Mouse (Mus musculus) embryonic facial prominence, embryonic 15.5 days (tissue): ENCODE measurements around the gene Ehf. TPM values are rescaled to one million over a fixed set of nuclear protein-coding genes. Genes with fewer than 3 reads are reported as not detected.
A peak's percentile ranks its signal among the peaks of the same experiment; 100 is the strongest.

Source experiments
- ATAC-seq: fragments of 200-750 bp; cut with Nextera tagmentation; 2 replicates; pipeline ENCODE4 v1.8.0; 2017; ENCODE audit warnings: low read depth, moderate TSS enrichment; ENCODE audit not compliant: insufficient number of reproducible peaks, low FRiP score, low TSS enrichment
- H3K27ac ChIP-seq: fragments of 300-500 bp; sonication (generic); replicated peaks from 2 replicates; pipeline ENCODE4 v1.5.1; 2015; ENCODE audit warnings: mild to moderate bottlenecking, inconsistent platforms
- H3K27me3 ChIP-seq: fragments of 300-500 bp; sonication (generic); 2 replicates; pipeline ENCODE4 v1.6.1; 2015; ENCODE audit warnings: inconsistent platforms
- H3K36me3 ChIP-seq: fragments of 300-500 bp; sonication (generic); 2 replicates; pipeline ENCODE4 v1.6.1; 2015; ENCODE audit warnings: mild to moderate bottlenecking, inconsistent platforms
- H3K4me1 ChIP-seq: fragments of 300-500 bp; sonication (generic); 2 replicates; pipeline ENCODE4 v1.6.1; 2015; ENCODE audit warnings: inconsistent platforms
- H3K4me2 ChIP-seq: fragments of 300-500 bp; sonication (generic); replicated peaks from 2 replicates; pipeline ENCODE4 v1.6.1; 2015; ENCODE audit warnings: mild to moderate bottlenecking, inconsistent platforms
- H3K4me3 ChIP-seq: fragments of 300-500 bp; sonication (generic); replicated peaks from 2 replicates; pipeline ENCODE4 v1.5.1; 2015; ENCODE audit warnings: mild to moderate bottlenecking, inconsistent platforms
- H3K9ac ChIP-seq: fragments of 300-500 bp; sonication (generic); 2 replicates; pipeline ENCODE4 v1.6.1; 2015; ENCODE audit warnings: inconsistent platforms
- H3K9me3 ChIP-seq: fragments of 300-500 bp; sonication (generic); replicated peaks from 2 replicates; pipeline ENCODE4 v1.6.1; 2016; ENCODE audit warnings: inconsistent platforms
- WGBS: fragments of 180-500 bp; shearing (Covaris S2); methylation state at CpG from one replicate; pipeline ENCODE4 v1.1.7; 2015; 5-methylcytosine and 5-hydroxymethylcytosine counted together
- polyA plus RNA-seq: library from polyadenylated mRNA; unstranded; fragments of >200 nt; fragmentation: Nextera tagmentation; extraction: Ambion mirVana; gene quantifications from 2 replicates; pipeline ENCODE4 v1.2.1, GENCODE M21; 2015

The Ehf gene
- 19.3 and 20.6 TPM in 2 replicates for polyA plus RNA-seq

- Histone ChIP-seq H3K9me3 (no peaks in the 10 kb centered on the region), H3K9ac (no peak within 1 kb of the TSS), H3K27ac (peak within 1 kb of the TSS; percentile 51), H3K4me2 (0 out of 2 replicates have a peak within 1 kb of the TSS, but pooled peaks have one; percentile 3), H3K36me3 (no peaks in the 10 kb centered on the region), H3K4me3 (peak within 1 kb of the TSS; percentile 13; the same call in 1 of the 2 replicates), H3K27me3 (no peaks in the 10 kb centered on the region), H3K4me1 (no peaks in the 10 kb centered on the region)
- ATAC-seq = no peak
- 46% methylated on average over 9 of the region's 9 CpGs for WGBS
These were observed at the start of gene Ehf for GRCm38 (mm10) chr2:103303132-103303531. Ehf (minus strand) TSS chr2:103303278.

- H3K9ac ChIP-seq = no peak overlapping the region
- peak overlapping the region; percentile 21; the same call in 1 of the 2 replicates for H3K4me2 ChIP-seq
- H3K4me3 ChIP-seq = no peak overlapping the region
- 0 out of 2 replicates have a peak, but pooled peaks have one; percentile 39 for ATAC-seq
- H3K27ac ChIP-seq = no peak overlapping the region
- no peaks in the 10 kb centered on the region for H3K27me3 ChIP-seq
- H3K4me1 ChIP-seq = no peaks in the 10 kb centered on the region
- 23% methylated on average over 5 of the region's 5 CpGs for WGBS
- H3K36me3 ChIP-seq = no peaks in the 10 kb centered on the region
- no peaks in the 10 kb centered on the region for H3K9me3 ChIP-seq
These were observed 44.4 kb upstream of the Ehf start for GRCm38 (mm10) chr2:103347417-103347891.

GRCm38 (mm10) chr2:103346751-103347289 lies 43.7 kb upstream of the Ehf start:
- Histone ChIP-seq H3K9me3 (no peaks in the 10 kb centered on the region), H3K4me1 (no peaks in the 10 kb centered on the region), H3K36me3 (no peaks in the 10 kb centered on the region), H3K9ac (no peak overlapping the region), H3K4me2 (no peak overlapping the region), H3K4me3 (no peak overlapping the region), H3K27me3 (no peaks in the 10 kb centered on the region), H3K27ac (no peak overlapping the region)
- no peak for ATAC-seq
- whole genome bisulfite sequencing = 74% methylated on average over 3 of the region's 3 CpGs

- H3K4me2 ChIP-seq = no peak overlapping the region
- no peak overlapping the region for H3K4me3 ChIP-seq
- H3K27me3 ChIP-seq = no peaks in the 10 kb centered on the region
- no peaks in the 10 kb centered on the region for H3K36me3 ChIP-seq
- H3K9ac ChIP-seq = no peak overlapping the region
- H3K9me3 ChIP-seq = no peaks in the 10 kb centered on the region
- H3K4me1 ChIP-seq = no peaks in the 10 kb centered on the region
- no peak overlapping the region for H3K27ac ChIP-seq
- no peak for ATAC-seq
- 72% methylated on average over 7 of the region's 7 CpGs for WGBS
These were observed 40.5 kb upstream of the Ehf start for GRCm38 (mm10) chr2:103343611-103344010.

- no peak overlapping the region for H3K27ac ChIP-seq
- ATAC-seq = no peak
- WGBS = 75% methylated on average over 1 of the region's 1 CpGs
- no peak overlapping the region for H3K4me2 ChIP-seq
- H3K4me1 ChIP-seq = no peaks in the 10 kb centered on the region
- no peaks in the 10 kb centered on the region for H3K9me3 ChIP-seq
- no peaks in the 10 kb centered on the region for H3K27me3 ChIP-seq
- no peak overlapping the region for H3K9ac ChIP-seq
- H3K4me3 ChIP-seq = no peak overlapping the region
- H3K36me3 ChIP-seq = no peaks in the 10 kb centered on the region
These were observed 39.0 kb upstream of the Ehf start for GRCm38 (mm10) chr2:103342123-103342522.

- Histone ChIP-seq H3K27ac (no peak overlapping the region), H3K9ac (no peak overlapping the region), H3K4me3 (no peak overlapping the region), H3K9me3 (no peaks in the 10 kb centered on the region), H3K4me2 (no peak overlapping the region), H3K36me3 (no peaks in the 10 kb centered on the region), H3K27me3 (no peaks in the 10 kb centered on the region), H3K4me1 (no peaks in the 10 kb centered on the region)
- 85% methylated on average over 1 of the region's 1 CpGs for WGBS
- no peak for ATAC-seq
These were observed 38.4 kb upstream of the Ehf start for GRCm38 (mm10) chr2:103341375-103341971.

GRCm38 (mm10) chr2:103338706-103339105 lies 35.6 kb upstream of the Ehf start:
- Histone ChIP-seq H3K9me3 (no peaks in the 10 kb centered on the region), H3K4me3 (no peak overlapping the region), H3K27me3 (no peaks in the 10 kb centered on the region), H3K9ac (no peak overlapping the region), H3K4me2 (no peak overlapping the region), H3K27ac (no peak overlapping the region), H3K36me3 (no peaks in the 10 kb centered on the region), H3K4me1 (no peaks in the 10 kb centered on the region)
- ATAC-seq = no peak
- WGBS = 57% methylated on average over 6 of the region's 6 CpGs

- Histone ChIP-seq H3K27ac (no peak overlapping the region), H3K4me1 (no peaks in the 10 kb centered on the region), H3K4me3 (no peak overlapping the region), H3K36me3 (no peaks in the 10 kb centered on the region), H3K9me3 (no peaks in the 10 kb centered on the region), H3K9ac (no peak overlapping the region), H3K27me3 (no peaks in the 10 kb centered on the region), H3K4me2 (no peak overlapping the region)
- ATAC-seq = no peak
- WGBS = 87% methylated on average over 3 of the region's 3 CpGs
These were observed 34.3 kb upstream of the Ehf start for GRCm38 (mm10) chr2:103337370-103337769.

- no peak overlapping the region for H3K4me3 ChIP-seq
- no peak overlapping the region for H3K27ac ChIP-seq
- H3K36me3 ChIP-seq = no peaks in the 10 kb centered on the region
- H3K4me1 ChIP-seq = no peaks in the 10 kb centered on the region
- WGBS = 76% methylated on average over 11 of the region's 11 CpGs
- no peak overlapping the region for H3K9ac ChIP-seq
- no peak overlapping the region for H3K4me2 ChIP-seq
- no peaks in the 10 kb centered on the region for H3K27me3 ChIP-seq
- ATAC-seq = no peak
- H3K9me3 ChIP-seq = no peaks in the 10 kb centered on the region
These were observed 33.5 kb upstream of the Ehf start for GRCm38 (mm10) chr2:103336621-103337020.

GRCm38 (mm10) chr2:103336000-103336399 lies 32.9 kb upstream of the Ehf start:
- 70% methylated on average over 3 of the region's 3 CpGs for WGBS
- H3K9me3 ChIP-seq = no peaks in the 10 kb centered on the region
- no peaks in the 10 kb centered on the region for H3K27me3 ChIP-seq
- no peak overlapping the region for H3K4me2 ChIP-seq
- no peak for ATAC-seq
- H3K4me1 ChIP-seq = no peaks in the 10 kb centered on the region
- no peak overlapping the region for H3K4me3 ChIP-seq
- no peaks in the 10 kb centered on the region for H3K36me3 ChIP-seq
- no peak overlapping the region for H3K9ac ChIP-seq
- no peak overlapping the region for H3K27ac ChIP-seq

- no peak overlapping the region for H3K9ac ChIP-seq
- ATAC-seq = no peak
- H3K9me3 ChIP-seq = no peaks in the 10 kb centered on the region
- 81% methylated on average over 3 of the region's 3 CpGs for whole genome bisulfite sequencing
- no peak overlapping the region for H3K27ac ChIP-seq
- H3K4me3 ChIP-seq = no peak overlapping the region
- H3K27me3 ChIP-seq = no peaks in the 10 kb centered on the region
- no peaks in the 10 kb centered on the region for H3K4me1 ChIP-seq
- H3K36me3 ChIP-seq = no peaks in the 10 kb centered on the region
- H3K4me2 ChIP-seq = no peak overlapping the region
These were observed 28.7 kb upstream of the Ehf start for GRCm38 (mm10) chr2:103331666-103332191.
